Mouse (Mus musculus): ENCODE data around the gene Anks1. TPM values are rescaled to one million over a fixed set of nuclear protein-coding genes. Genes with fewer than 3 reads are reported as not detected.

The Anks1 gene
- polyA plus RNA-seq, 1 experiment = 16.1 TPM

GRCm38 (mm10) chr17:27883129-27883528 is 26.0 kb upstream of the Anks1 start:
- no peaks in the 10 kb centered on the region for H3K36me3 ChIP-seq (ENCODE audit: control insufficient read depth, insufficient read depth, low read length)
- H3K4me1 ChIP-seq (ENCODE audit: control insufficient read depth, insufficient read depth, low read length) = no peaks in the 10 kb centered on the region; the same call in 1 of the 2 replicates
- no peaks in the 10 kb centered on the region for H3K27me3 ChIP-seq (ENCODE audit: control insufficient read depth, insufficient read depth, low read length)
- TF ChIP-seq POLR2A (IDR thresholded peaks at IDR 0.05; ENCODE audit: control insufficient read depth, low read depth, low read length) (no peak), CTCF (IDR thresholded peaks at IDR 0.05; ENCODE audit: control insufficient read depth, insufficient read depth, insufficient replicate concordance, low read depth, low read length) (no peak)
- no peak overlapping the region for H3K4me3 ChIP-seq (ENCODE audit: control insufficient read depth, low read depth, low read length)
- no peak overlapping the region for H3K27ac ChIP-seq (ENCODE audit: control insufficient read depth, insufficient read depth, low read depth, low read length)

- no peak overlapping the region for H3K4me3 ChIP-seq (ENCODE audit: control insufficient read depth, low read depth, low read length)
- H3K36me3 ChIP-seq (ENCODE audit: control insufficient read depth, insufficient read depth, low read length) = no peaks in the 10 kb centered on the region
- no peaks in the 10 kb centered on the region for H3K27me3 ChIP-seq (ENCODE audit: control insufficient read depth, insufficient read depth, low read length)
- H3K4me1 ChIP-seq (ENCODE audit: control insufficient read depth, insufficient read depth, low read length) = no peaks in the 10 kb centered on the region; the same call in 1 of the 2 replicates
- no peak overlapping the region for H3K27ac ChIP-seq (ENCODE audit: control insufficient read depth, insufficient read depth, low read depth, low read length)
- TF ChIP-seq POLR2A (IDR thresholded peaks at IDR 0.05; ENCODE audit: control insufficient read depth, low read depth, low read length) (no peak), CTCF (IDR thresholded peaks at IDR 0.05; ENCODE audit: control insufficient read depth, insufficient read depth, insufficient replicate concordance, low read depth, low read length) (no peak)
These were observed 25.1 kb upstream of the Anks1 start for GRCm38 (mm10) chr17:27883994-27884393.

- no peak overlapping the region for H3K4me3 ChIP-seq (ENCODE audit: control insufficient read depth, low read depth, low read length)
- H3K4me1 ChIP-seq (ENCODE audit: control insufficient read depth, insufficient read depth, low read length) = no peaks in the 10 kb centered on the region
- H3K36me3 ChIP-seq (ENCODE audit: control insufficient read depth, insufficient read depth, low read length) = no peaks in the 10 kb centered on the region
- no peaks in the 10 kb centered on the region for H3K27me3 ChIP-seq (ENCODE audit: control insufficient read depth, insufficient read depth, low read length)
- TF ChIP-seq POLR2A (IDR thresholded peaks at IDR 0.05; ENCODE audit: control insufficient read depth, low read depth, low read length) (no peak), CTCF (IDR thresholded peaks at IDR 0.05; ENCODE audit: control insufficient read depth, insufficient read depth, insufficient replicate concordance, low read depth, low read length) (peak; percentile 16; the same call in 1 of the 2 replicates)
- H3K27ac ChIP-seq (ENCODE audit: control insufficient read depth, insufficient read depth, low read depth, low read length) = no peak overlapping the region
These were observed 22.5 kb upstream of the Anks1 start for GRCm38 (mm10) chr17:27886499-27887210.

GRCm38 (mm10) chr17:27907512-27908205 is 1.4 kb upstream of the Anks1 start:
- no peaks in the 10 kb centered on the region for H3K27me3 ChIP-seq (ENCODE audit: control insufficient read depth, insufficient read depth, low read length)
- peaks cover 2% of the 10 kb centered on the region for H3K36me3 ChIP-seq (ENCODE audit: control insufficient read depth, insufficient read depth, low read length)
- TF ChIP-seq CTCF (IDR thresholded peaks at IDR 0.05; ENCODE audit: control insufficient read depth, insufficient read depth, insufficient replicate concordance, low read depth, low read length) (no peak), POLR2A (IDR thresholded peaks at IDR 0.05; ENCODE audit: control insufficient read depth, low read depth, low read length) (peak; percentile 77)
- peak overlapping the region; percentile 70 for H3K27ac ChIP-seq (ENCODE audit: control insufficient read depth, insufficient read depth, low read depth, low read length)
- peak overlapping the region; percentile 97 for H3K4me3 ChIP-seq (ENCODE audit: control insufficient read depth, low read depth, low read length)
- H3K4me1 ChIP-seq (ENCODE audit: control insufficient read depth, insufficient read depth, low read length) = peaks cover 16% of the 10 kb centered on the region

GRCm38 (mm10) chr17:27908206-27908887 is 759 bp upstream of the Anks1 start:
- H3K27me3 ChIP-seq (ENCODE audit: control insufficient read depth, insufficient read depth, low read length) = no peaks in the 10 kb centered on the region
- peaks cover 2% of the 10 kb centered on the region for H3K36me3 ChIP-seq (ENCODE audit: control insufficient read depth, insufficient read depth, low read length)
- peak overlapping the region; percentile 97 for H3K4me3 ChIP-seq (ENCODE audit: control insufficient read depth, low read depth, low read length)
- TF ChIP-seq CTCF (IDR thresholded peaks at IDR 0.05; ENCODE audit: control insufficient read depth, insufficient read depth, insufficient replicate concordance, low read depth, low read length) (no peak), POLR2A (IDR thresholded peaks at IDR 0.05; ENCODE audit: control insufficient read depth, low read depth, low read length) (no peak)
- peaks cover 16% of the 10 kb centered on the region for H3K4me1 ChIP-seq (ENCODE audit: control insufficient read depth, insufficient read depth, low read length)
- peak overlapping the region; percentile 46 for H3K27ac ChIP-seq (ENCODE audit: control insufficient read depth, insufficient read depth, low read depth, low read length)

GRCm38 (mm10) chr17:27909622-27910500 is 755 bp downstream of the Anks1 start, which contains the start of gene Taf11:
TSS of gene Taf11 (minus strand) at chr17:27909844.
- H3K36me3 ChIP-seq (ENCODE audit: control insufficient read depth, insufficient read depth, low read length) = peaks cover 1% of the 10 kb centered on the region
- H3K27me3 ChIP-seq (ENCODE audit: control insufficient read depth, insufficient read depth, low read length) = no peaks in the 10 kb centered on the region
- H3K27ac ChIP-seq (ENCODE audit: control insufficient read depth, insufficient read depth, low read depth, low read length) = peak within 1 kb of the TSS; percentile 85
- H3K4me3 ChIP-seq (ENCODE audit: control insufficient read depth, low read depth, low read length) = peak within 1 kb of the TSS; percentile 94
- TF ChIP-seq CTCF (IDR thresholded peaks at IDR 0.05; ENCODE audit: control insufficient read depth, insufficient read depth, insufficient replicate concordance, low read depth, low read length) = no peak
- no peak for TF ChIP-seq POLR2A (IDR thresholded peaks at IDR 0.05; ENCODE audit: control insufficient read depth, low read depth, low read length)
- peaks cover 16% of the 10 kb centered on the region for H3K4me1 ChIP-seq (ENCODE audit: control insufficient read depth, insufficient read depth, low read length)
